Mouse (Mus musculus): ENCODE results near the gene Ern1. TPM values are rescaled to one million over a fixed set of nuclear protein-coding genes. Genes with fewer than 3 reads are reported as not detected.

Gene Ern1
- total RNA-seq (2021): 1 to 10 TPM; 7.0 to 7.2 TPM
- long read RNA-seq, experiment 1, partial matches to known transcripts: 0 of 1 reads
- long read RNA-seq, experiment 1, other reads (novel, unspliced or antisense): 1 of 1 reads
- long read RNA-seq, experiment 2, full-length matches to known transcripts: 1 of 1 reads
- long read RNA-seq, experiment 2, partial matches to known transcripts: 0 of 1 reads
- long read RNA-seq, experiment 2, other reads (novel, unspliced or antisense): 0 of 1 reads

DNA sequence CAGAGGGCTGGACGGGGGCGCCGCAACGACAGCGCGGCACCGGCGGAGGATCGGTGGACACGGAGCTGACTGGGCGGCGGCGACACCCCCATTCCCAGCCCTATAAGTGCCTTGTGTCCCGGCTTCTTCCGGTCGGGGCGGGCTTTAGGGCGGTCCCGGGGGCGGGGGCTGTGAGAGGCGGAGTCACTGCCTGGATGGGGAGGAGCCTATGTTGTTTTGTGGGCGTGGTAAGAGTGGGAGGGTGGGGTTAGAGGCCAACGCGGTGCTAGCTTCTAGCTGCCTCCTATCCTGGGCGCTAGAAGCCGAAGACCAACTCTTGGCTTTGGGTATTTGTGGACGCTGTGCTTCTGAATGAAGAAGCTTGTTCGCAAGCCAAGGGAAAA lies at the start of gene Ern1:
TSS of gene Ern1 (minus strand) at position 120 of the 383 bp plus-strand sequence.
- DNase-seq: peak; percentile 94

DNA sequence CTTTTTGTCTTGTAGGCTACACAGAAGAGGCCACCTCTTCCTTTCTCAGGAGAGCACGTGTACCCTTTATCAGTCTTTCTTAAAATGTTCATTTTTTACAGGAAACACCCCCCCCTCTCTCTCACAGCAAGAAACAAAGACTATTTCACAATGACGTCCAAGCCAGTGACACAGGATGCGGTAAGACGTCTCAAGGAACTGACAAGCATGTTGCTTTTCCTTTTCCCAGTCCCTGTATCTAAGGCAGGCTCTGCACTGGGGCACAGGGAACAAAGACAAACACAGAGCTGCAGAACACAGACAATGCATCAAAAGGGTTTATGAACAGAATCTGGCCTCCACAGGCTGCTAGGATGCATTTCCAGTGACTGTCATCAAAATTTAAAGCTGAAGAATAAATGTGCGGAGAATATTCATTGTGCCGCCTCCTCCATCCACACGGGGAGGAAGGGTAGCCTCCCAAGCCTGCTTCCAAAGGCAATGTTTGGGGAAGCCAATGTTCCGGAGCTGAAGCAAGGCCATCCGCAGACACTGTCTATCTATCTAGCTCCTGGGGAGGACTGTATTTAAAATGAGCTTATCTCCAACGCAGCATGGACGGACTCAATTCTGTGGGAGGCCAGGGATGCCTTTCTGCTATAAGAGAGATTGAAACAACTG lies 48.7 kb upstream of the Ern1 start:
- no peak for DNase-seq

DNA sequence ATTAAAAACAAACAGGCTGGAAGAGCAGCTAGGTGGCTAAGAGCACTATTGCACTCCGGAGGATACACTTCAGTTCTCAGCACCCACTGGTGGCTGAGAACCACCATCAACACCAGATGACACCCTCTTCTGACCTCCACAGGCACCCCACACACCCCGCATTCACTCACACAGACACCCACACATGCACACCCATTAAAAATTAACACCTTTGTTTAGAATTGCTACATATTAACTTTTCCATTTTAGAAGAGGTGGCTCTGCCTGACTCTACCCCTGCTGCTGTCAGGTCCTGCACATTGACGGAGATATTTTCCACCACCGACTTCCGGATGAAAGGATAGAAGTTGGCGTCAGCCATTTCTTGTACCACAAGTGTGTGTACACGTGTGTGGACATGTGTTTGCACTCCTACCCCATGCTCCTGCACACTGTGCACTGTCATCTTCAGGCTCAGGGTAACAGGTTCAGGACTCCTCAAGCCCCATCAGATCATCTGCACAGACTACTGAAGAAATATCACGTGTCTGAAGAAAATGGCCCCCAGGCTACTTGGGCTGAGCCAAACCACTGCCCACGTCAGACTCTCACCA lies 48.1 kb upstream of the Ern1 start:
- no peak for DNase-seq

DNA sequence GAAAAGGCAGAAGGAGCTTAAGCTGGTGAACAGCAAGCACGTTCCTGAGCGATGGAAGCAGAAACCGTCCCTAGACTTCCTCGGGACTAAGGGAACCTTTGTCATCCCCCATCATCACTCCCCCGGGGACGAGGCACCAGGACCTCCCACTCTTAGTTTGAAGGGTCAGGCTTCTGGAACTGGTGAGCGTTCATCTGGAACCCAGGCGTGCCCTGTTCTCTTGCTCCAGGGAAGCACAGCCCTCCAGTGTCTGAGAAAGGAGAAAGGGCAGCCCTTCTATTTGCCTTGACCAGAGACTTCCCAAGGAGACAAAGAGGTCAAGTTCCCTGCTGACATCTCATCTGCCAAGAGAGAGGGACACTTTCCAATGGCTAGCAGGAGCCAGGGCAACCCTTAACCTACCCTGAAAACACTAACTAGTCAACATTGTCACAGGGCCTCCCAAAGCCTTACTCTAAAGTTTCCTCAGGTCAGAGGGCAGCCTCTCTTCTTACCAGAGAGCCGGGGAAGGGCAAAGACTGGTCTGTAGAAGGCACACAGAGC lies 44.7 kb upstream of the Ern1 start:
- no peak for DNase-seq

DNA sequence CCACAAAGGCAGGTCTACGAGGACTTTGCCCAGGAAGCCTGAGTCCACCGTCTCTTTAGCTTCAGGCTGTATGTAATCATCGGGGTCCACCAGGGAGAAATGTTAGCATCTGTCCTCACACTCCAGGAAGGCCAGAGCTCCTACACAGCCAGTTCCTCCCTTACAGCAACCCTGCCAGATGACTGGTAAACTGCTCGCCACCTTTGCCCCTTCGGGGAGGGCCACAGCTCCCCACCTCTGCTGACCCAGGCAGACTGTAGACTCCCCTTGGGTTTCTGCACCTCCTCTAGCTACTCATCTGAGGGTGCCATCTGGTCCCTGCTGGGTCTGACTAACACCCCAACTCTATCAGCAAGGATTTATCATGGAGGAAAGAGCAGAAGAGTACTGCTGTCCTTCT lies 42.1 kb upstream of the Ern1 start:
- DNase-seq: no peak

DNA sequence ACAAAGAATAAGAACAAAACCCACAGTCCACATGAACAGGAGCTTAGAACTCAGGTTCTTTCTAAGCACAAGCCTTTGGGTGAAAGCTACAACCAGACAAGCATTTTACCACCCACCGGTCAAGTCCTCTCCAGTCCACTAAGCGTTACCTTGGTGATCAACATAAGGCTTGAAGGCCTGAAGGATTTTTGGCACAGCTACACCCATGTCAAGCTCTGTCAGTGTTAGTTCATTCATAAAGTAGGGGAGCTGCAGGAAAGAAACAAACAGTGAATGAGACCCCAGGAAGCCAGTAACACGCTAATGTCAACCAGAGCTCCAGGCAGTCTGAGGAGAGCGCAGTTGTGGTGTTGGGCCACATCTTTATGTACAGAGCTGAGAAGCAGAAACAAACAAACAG lies 41.5 kb upstream of the Ern1 start:
- no peak for DNase-seq

DNA sequence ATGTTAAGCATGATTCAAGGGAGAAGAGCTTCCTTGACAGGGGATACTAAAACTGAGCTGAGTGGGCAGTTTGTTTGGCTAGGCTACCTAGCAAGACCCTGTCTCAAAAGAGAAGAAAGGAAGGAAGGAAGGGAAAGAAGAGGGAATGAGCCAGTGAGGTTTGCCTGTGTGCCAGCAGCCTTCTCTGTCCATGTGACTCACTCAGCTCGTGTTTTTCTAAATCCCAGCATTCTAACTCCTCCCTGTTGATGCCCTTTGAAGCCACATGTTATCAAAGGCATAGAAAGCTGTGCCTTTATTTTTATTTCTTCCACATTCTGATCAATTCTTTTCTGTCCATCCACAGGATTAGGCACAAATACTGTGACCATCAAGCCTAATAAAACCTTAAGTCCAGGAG lies 40.3 kb upstream of the Ern1 start:
- no peak for DNase-seq

DNA sequence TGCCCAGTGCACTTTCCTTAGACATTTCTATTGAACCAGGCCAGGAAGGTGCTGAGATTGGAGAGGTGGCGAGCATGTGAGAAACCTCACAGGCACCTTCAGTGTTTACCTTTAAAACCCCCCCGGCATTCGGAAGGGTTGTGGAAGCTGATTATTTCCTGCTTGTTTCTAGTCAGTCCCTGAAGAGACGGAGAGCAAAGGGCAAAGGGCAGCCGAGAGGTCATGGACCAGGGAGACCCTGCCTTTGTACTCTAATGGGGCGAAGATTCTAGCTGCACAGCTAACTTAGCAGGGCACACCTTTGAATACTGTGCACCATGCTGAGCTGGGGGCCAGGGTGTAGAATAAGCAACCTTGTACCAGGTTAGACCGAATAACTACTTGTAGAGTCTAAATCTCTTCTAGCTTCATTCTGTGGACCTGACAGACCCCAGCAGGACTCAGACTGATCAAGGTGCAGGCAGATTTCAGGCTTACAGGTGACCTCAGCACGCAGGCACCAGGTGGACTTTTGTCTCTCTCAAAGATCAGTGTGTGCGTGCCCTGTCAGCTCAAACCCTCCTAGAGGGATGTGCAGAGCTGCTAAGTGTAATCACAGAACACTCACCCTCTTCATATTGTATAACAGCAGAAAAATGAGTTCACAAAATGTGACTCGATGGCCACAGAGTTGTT lies 39.6 kb upstream of the Ern1 start:
- no peak for DNase-seq

DNA sequence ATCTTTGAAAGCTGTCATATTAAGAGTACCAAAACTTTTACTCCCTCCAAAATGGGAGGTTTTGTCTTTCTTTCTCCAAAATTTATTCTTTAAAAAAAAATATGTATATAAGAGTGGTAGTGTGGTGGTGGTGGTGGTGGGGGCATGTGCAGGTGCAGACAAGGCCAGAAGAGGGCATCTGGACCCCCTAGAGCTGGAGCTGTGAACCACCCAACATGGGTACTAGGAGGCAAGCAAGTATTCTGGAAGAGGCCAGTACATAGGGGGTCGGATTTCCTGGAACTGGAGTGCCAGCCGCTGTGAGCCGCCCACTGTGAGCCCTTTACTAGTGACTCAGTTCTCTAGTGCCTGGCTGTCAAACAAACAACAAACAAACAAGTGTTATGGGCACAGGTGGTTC lies 34.9 kb upstream of the Ern1 start:
- no peak for DNase-seq

DNA sequence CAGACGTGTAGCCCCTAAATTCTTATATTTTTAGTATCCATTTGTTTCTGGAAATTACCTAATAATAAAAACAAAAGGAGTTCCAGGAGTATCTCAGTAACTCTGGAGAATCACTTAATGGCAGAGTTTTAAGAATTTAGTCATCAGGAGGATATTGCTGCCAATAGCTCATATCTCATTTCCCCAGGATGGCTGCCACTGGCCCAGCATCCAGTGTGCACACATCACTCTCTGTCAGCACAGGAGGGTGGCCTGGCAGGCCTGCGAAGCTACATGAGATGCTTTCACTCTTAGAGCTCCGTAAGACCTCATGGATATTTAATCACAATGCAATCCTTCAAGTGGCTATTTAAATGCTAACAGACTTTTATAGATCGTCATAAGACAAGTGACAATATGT lies 34.0 kb upstream of the Ern1 start:
- peak; percentile 37 for DNase-seq

DNA sequence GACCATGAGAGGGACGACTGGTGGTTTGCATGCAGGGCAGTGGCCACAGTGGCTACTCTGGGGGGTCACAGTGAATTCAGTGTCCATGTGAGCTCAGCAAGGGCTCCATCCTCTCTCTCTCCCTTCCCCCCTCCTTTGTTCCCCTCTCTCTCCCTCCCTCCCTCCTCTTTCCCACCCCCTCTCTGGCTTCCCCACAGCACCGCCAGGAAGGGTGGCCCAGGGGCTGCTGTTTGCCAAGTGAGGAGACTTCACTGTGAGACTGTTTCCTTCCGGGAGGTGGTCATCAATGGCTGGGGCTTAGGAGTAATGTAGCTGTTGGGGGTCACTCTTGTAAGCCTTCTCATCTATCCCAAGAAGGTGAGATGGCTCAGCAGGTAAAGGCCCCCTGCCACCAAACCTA lies 32.8 kb upstream of the Ern1 start:
- DNase-seq: no peak

DNA sequence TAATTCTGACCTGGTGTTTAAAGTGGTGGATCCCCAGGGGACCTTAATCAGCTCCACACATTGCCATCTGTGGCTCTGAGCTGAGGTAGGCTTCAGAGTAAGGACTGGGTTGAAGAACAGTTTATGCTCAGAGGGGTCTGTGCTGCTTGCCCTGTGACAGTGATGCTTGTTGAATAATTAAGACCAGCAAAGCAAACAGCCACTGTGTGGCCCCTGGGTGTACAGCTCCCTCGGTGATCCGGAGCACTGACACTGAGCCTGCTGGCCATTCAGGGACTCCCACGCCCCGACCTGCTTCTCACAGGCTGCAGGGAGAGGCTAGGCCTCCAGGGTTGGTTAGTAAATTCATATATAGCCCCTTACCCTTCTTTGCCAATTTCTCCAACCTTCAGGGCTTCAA lies 31.9 kb upstream of the Ern1 start:
- DNase-seq: no peak

DNA sequence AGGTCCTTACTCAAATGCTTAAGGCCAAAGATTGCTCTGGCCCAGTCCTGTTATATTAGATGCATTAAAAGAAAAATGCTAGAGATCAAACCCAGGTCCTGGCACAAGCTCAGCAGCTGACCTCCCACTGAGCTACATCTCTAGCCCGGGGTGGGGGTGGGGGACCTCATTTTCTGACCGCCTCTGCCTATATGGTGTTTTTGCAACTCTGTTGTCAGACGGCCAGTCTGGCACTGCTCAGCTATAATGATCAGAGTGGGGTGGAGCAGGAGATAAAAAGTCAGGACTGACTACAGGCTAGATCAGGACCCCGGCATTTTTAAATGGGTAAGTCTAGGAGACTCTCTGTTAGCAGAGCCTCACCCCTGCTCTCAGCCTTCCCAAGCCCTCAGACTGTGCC lies 30.7 kb upstream of the Ern1 start:
- no peak for DNase-seq

DNA sequence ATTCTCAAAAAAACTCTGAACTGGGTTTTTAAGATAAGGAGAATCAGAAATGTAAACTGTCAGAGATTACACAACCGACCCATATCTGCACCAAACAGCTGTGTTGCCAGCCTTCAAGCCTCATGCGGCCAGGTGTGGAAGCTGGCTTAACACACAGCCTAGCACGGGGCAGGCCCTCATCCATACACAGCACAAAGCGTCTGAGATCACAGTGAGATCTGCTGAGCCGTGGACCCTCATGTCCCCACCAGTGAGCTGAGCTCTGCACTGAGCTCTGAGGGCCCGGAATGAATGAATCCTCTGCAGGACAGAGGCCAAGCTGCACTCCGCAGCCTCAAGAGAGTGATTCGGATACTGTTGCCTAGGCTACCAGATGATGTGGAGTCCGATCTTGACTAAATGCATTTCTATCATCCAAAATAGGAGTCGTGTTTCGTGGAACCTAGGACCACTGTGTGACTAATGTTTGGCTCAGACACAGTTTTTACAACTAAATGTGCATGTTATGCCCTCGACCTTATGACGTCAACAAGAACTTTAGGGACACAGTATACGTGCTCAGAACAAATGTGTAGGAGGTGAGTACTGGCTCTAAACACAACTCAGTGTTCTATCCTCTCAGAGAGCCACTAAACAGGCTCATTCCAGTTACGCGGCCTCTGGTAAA lies 27.6 kb upstream of the Ern1 start:
- no peak for DNase-seq

DNA sequence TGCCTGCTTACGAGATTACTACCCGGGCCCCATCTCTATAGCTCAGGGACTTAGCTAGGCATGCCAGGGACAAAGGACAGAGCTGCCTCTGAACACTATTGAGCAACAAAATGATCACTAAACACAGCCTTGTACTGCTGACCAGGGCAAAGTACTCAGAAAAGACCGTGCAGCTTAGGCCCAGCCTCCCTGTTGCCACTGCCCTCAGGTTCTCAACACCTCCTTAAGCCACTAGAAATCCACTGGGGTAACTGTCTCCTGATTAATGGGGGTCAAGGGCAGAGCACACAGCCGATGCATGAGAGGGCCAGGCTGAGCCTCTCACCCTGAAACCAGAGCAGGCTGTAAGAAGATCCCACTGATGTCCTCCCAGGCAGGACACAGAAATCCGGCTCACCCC lies 26.8 kb upstream of the Ern1 start:
- peak; percentile 71 for DNase-seq

DNA sequence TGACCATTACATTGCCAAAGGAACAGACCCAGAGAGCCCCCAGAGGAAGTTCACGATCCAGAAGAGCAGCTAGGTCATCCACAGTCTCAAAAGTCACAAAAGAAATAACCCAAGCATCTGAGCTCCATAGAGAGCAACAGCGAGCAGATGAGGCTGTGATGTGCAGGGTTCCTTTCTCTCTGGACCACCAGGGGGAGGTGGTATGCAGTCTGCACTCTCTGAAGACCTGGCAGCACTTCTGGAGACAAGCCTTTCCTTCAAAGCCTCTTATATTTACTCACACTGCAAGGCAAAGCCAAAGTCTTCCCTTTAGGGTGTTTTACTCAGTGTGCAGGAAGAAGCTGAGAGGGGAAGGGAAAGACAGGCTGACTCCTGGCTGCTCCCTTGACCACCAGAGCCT lies 25.5 kb upstream of the Ern1 start:
- peak; percentile 39 for DNase-seq

DNA sequence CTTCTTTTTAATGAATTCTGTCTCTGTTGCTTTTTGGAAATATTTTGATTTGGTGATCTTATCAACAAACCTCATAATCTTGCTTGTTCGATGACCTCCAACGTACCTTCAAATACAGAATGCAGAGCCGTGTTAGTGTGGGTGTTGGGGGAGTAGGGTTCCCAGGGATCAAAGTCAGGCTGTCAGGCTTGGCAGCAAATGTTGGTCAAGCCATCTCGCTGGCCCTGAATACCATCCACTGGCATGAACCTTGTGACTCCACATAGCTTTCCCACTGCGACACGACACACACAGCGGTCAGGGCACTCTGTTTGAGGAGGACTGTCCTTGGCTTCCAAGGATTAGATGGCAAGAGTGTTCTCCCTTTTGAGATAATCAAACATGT lies 24.3 kb upstream of the Ern1 start:
- no peak for DNase-seq

DNA sequence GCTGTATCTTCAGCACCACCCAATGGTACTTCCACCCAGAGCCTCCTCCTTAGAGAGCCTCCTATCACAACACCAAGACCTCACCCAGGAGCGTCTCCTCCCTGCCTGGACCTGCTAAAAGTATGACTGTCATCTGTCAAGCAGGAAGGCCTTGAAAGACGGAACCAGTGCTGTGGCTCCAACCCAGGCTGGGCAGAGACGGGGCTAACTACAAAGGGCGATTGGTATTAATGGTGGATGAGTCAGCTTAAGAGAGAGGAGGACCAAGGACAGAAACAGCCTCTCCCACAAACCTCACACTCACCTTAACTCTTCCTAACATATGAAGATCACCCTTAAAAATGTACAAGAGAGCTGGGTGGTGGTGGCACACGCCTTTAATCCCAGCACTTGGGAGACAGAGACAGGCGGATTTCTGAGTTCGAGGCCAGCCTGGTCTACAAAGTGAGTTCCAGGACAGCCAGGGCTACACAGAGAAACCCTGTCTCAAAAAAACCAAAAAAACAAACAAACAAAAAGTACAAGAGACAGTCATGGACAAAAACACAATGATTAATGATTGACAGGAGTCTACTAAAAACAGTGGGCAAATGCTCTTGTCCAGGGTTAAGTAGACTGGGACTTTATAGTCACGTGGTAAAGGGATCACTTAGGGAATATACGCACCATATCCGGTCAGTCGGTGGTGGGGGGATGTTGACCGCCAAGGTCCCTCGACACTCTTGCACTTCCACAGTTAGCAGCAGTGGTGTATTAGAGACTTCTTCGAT lies 23.8 kb upstream of the Ern1 start:
- DNase-seq: no peak

DNA sequence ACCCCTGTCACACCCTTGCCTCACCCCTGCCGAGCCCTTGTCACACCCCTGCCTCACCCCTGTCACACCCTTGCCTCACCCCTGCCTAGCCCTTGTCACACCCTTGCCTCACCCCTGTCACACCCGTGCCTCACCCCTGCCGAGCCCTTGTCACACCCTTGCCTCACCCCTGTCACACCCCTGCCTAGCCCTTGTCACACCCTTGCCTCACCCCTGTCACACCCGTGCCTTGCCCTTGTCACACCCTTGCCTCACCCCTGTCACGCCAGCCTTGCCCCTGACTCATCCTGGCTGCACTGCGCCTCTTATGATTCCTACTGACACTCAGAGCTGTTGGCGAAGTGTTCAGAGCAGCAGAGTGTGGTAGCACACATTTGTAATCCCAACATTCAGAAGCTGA lies 20.0 kb upstream of the Ern1 start:
- DNase-seq: no peak

DNA sequence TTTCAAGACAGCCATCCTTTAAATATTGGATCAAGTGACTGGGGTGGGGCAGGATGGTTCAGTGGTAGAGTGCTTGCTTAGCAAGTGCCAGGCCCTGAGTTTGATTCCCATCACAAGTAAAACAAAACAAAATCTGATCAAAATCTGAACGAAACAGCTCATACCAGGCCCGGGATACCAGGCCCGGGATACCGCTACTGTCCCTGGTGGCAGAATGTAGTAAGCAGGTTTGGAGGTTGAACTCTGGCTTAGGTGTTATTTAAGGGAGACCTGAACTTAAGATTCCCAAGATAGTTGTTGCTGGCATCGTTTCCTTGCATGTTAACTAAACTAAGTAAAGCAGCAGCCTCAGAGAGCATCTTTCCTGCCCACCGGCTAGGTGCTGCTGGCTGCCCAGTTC lies 18.6 kb upstream of the Ern1 start:
- no peak for DNase-seq

DNA sequence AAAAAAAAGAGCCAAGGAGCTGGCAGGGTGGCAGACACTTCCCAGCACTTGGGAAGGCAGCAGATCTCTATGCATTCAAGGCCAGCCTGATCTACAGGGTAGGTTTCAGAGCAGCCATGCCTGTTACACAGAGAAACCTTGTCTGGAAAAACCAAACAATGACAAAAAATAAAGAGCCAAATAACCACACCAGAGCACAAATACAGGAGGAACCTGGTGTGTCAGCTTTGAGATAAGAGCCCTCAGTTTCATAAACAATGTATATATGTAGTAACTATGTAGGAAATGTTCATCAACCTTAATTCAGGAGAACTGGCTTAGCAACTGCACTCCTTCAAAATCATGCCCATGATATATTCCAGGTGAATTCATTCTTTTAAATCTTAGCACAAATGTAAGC lies 16.5 kb upstream of the Ern1 start:
- no peak for DNase-seq

DNA sequence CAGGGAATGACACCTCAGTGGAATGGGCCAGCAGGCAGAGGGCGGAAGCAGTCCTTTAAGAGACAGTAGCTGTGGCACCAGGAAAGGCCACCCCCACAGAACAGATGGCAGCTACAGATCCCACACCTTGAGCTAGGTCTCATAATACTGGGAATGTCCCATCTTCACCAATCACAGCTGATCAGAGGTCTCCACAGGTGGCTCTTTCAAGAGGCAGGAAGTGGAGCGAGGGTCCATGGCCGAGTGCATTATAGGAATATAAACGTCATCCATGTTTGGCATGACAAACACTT lies 15.7 kb upstream of the Ern1 start:
- no peak for DNase-seq
